Mouse (Mus musculus) ES-Bruce4 (cell line): ENCODE measurements at regions not wholly inside any gene's neighbourhood (a gene's known extent, or its start where the extent isn't known, plus 50 kb on each side); places are given as distances from the start of the nearest gene placed in this dataset.

ENCODE experiments used
- CTCF ChIP-seq: IDR thresholded peaks from one replicate; pipeline ENCODE4 v1.8.1; 2011; ENCODE audit warnings: low read depth, low read length
- EP300 ChIP-seq: IDR thresholded peaks from 2 replicates; pipeline ENCODE4 v1.6.1; 2011; ENCODE audit warnings: low read depth, low read length; ENCODE audit not compliant: insufficient read depth
- POLR2A ChIP-seq: IDR thresholded peaks from one replicate; pipeline ENCODE4 v1.8.1; 2011; ENCODE audit warnings: low read length; ENCODE audit not compliant: insufficient read depth

DNA sequence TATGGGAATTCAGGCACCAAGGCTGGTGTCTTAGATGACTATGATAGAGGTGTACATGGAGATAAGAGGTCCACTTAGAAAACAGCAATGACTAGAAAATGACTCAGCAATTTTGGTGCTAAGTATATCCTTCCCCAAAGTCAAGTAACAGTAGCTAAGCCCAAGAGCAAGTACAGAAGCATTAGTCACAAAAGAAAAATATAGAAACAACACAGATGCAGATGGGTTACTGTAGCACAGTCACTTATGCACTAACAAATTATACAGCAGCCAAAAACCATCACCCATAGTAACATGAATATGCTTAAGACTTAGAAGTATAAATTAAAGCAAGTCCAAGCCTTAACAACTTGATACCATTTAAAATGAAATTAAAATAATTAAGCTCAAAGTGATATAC is 378.5 kb upstream of the Meis2 start:
- no peak for TF ChIP-seq CTCF
- TF ChIP-seq POLR2A, result no peak
- TF ChIP-seq EP300, result no peak
